Mouse (Mus musculus) effector memory CD4-positive, alpha-beta T cell, adult 5 months (primary cell): Measurements from ENCODE around the gene Ebf1. TPM values are rescaled to one million over a fixed set of nuclear protein-coding genes. Genes with fewer than 3 reads are reported as not detected.

Source experiments
- polyA plus RNA-seq: library from polyadenylated mRNA; unstranded; fragments of 100-300 nt; shearing (Covaris generic); gene quantifications from one replicate; pipeline ENCODE4 v1.2.1, GENCODE M21; 2017

Ebf1 gene
- 0.31 TPM for polyA plus RNA-seq

GRCm38 (mm10) chr11:44616788-44617712 is at the start of gene Ebf1:
Ebf1 (plus strand) TSS chr11:44617317.

Other genes starting within 250 kb of the Ebf1 start
- gene Il12b, start 217.3 kb upstream of the Ebf1 start, polyA plus RNA-seq = 0.34 TPM
- gene Ublcp1, start 146.8 kb upstream of the Ebf1 start, polyA plus RNA-seq = 12.0 TPM
- 287 TPM for gene Rnf145, start 98.4 kb upstream of the Ebf1 start, polyA plus RNA-seq